Mouse (Mus musculus): ENCODE measurements around the gene Nr1d1. TPM values are rescaled to one million over a fixed set of nuclear protein-coding genes. Genes with fewer than 3 reads are reported as not detected.
A peak's percentile ranks its signal among the peaks of the same experiment; 100 is the strongest.

Nr1d1 gene
- polyA plus RNA-seq, 1 experiment: 7.4 TPM

DNA sequence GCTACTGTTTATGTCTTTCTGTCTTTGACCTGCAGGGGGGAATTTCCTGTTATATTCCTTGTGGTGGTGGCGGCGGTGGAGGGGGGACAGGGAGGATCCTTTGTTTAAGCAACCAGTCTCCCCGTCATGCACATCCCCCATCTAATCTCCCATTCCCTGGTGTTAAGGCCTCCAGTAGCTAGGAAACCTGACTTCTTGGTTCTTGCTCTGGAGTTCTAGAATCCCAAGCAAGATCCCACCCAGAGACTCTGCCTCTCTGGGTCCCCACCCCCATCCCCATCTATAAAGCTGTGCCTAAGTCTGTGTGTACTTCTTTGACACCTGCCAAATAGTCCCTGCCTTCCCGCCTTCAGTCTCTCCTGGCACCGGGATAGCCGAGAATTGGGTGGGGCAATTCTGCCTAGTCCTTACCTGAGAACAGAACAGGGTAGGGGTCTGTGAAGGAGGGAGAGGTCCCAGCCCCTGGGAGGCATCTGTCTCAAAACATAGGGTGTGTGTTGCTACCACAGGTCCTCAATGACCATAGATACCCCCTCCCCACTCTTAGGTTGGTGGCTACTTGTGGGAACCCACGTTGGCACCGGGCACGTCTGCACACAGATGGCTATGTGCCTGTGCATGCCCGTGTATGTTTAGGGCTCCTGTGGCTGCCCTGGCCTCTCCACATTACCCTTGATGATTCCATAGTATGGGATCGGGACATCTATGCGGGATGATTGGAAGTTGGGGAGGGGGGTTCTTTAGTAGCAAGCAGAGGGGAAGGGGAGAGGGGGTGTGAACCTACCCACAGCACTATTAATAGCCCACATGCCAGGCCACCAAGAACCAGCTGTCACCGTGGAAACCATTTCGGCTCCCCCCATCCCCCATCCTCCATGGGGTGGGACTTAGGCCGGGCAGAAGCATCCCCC is 26.4 kb downstream of the Nr1d1 start:
- no peak for TF ChIP-seq POLR2A (IDR thresholded peaks at IDR 0.05; ENCODE audit: insufficient read depth, low read length)
- TF ChIP-seq EP300 (IDR thresholded peaks at IDR 0.05; ENCODE audit: insufficient read depth, low read depth, low read length): no peak
- TF ChIP-seq CTCF (IDR thresholded peaks at IDR 0.05; ENCODE audit: low read depth, low read length): no peak
- Histone ChIP-seq H3K27ac (ENCODE audit: insufficient read depth, low read length) (no peak overlapping the region), H3K9ac (ENCODE audit: low read depth, poor library complexity, severe bottlenecking) (no peak overlapping the region), H3K4me3 (ENCODE audit: low read depth, low read length) (no peak overlapping the region), H3K27me3 (ENCODE audit: control insufficient read depth, insufficient read depth, low read length, poor library complexity, severe bottlenecking) (no peaks in the 10 kb centered on the region), H3K9me3 (replicated peaks; ENCODE audit: control insufficient read depth, insufficient read depth, low read length, poor library complexity, severe bottlenecking) (no peaks in the 10 kb centered on the region), H3K4me1 (ENCODE audit: control insufficient read depth, insufficient read depth, low read length) (peaks cover 25% of the 10 kb centered on the region), H3K36me3 (ENCODE audit: control insufficient read depth, insufficient read depth, low read length, poor library complexity, severe bottlenecking) (no peaks in the 10 kb centered on the region)

DNA sequence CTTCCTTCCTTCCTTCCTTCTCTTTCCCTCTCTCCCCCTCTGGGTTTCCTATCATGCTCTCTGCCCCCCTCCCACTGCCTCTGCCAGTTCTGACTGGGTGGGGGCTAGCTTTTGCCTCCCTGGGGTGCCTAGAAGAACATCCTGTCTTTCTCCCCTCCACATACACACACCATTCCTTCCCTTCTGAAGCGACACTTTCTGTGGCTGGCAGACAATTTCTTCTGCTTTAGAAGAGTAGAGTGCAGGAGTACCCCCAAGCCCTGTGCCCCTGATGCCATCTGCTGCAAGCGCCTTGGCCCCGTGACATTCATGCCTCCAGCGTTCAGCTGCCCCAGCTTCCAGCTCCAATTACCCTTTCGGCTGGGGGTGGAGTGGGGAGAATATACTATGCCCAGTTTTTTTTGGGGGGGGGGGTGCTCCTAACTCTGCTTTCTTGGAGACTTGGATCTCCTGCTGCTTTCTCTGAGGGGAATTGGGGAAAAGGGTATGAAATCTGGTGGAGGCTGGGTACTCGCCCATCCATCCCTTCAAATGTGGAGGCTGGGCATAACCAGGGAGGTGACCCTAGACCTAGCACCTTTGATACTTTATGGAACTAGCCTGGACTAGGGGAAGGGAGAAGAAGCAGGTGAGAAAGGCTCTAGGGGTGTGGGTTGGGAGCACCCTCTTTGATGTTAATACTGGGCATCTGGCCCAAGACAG is 27.2 kb downstream of the Nr1d1 start:
- Histone ChIP-seq H3K4me1 (ENCODE audit: control insufficient read depth, insufficient read depth, low read length) (peaks cover 27% of the 10 kb centered on the region), H3K4me3 (ENCODE audit: low read depth, low read length) (no peak overlapping the region), H3K9me3 (replicated peaks; ENCODE audit: control insufficient read depth, insufficient read depth, low read length, poor library complexity, severe bottlenecking) (no peaks in the 10 kb centered on the region), H3K36me3 (ENCODE audit: control insufficient read depth, insufficient read depth, low read length, poor library complexity, severe bottlenecking) (no peaks in the 10 kb centered on the region), H3K27me3 (ENCODE audit: control insufficient read depth, insufficient read depth, low read length, poor library complexity, severe bottlenecking) (no peaks in the 10 kb centered on the region), H3K9ac (ENCODE audit: low read depth, poor library complexity, severe bottlenecking) (no peak overlapping the region), H3K27ac (ENCODE audit: insufficient read depth, low read length) (no peak overlapping the region)
- TF ChIP-seq POLR2A (IDR thresholded peaks at IDR 0.05; ENCODE audit: insufficient read depth, low read length): no peak
- no peak for TF ChIP-seq EP300 (IDR thresholded peaks at IDR 0.05; ENCODE audit: insufficient read depth, low read depth, low read length)
- TF ChIP-seq CTCF (IDR thresholded peaks at IDR 0.05; ENCODE audit: low read depth, low read length): no peak

DNA sequence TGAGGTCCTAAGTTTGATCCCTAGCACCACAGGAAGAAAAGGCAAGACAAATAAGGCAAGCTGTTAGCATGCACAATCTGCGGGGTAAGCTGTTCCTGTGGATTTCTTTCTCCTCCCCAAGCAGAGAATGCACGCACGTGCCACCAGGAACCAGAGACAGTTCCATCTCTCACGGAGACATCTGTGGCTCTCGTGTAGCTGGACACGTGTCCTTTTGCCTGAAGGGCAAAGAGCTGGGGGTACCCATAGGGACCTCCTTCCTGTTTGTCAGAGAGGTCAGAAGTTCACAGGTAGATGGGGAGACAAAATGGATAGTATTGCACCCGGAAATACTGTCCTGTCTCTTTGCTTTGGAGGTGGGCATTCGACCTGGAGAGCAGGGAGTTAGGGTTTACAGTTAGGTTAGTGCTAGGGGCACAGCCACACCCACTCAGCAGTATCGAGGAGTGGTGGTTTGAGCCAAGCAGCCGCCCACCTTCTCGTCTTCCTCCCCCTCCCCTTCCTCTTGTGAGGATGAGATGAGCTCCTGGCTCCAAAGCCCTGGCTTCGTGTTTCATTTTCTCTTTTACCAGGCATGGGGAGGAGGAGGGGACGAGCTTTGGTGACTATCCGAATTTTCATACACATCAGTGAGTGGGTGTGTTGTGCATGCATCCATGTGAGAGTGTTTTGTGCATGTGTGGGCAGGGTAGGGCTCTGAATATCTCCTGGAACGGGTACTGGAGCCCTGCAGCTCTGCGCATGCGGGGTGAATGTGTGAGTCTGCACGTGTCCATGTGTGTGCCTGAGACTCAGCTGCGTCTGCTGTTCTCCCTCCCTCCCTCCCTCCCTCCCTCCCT is 28.1 kb downstream of the Nr1d1 start:
- Histone ChIP-seq H3K27ac (ENCODE audit: insufficient read depth, low read length) (no peak overlapping the region), H3K9ac (ENCODE audit: low read depth, poor library complexity, severe bottlenecking) (no peak overlapping the region), H3K4me3 (ENCODE audit: low read depth, low read length) (no peak overlapping the region), H3K9me3 (replicated peaks; ENCODE audit: control insufficient read depth, insufficient read depth, low read length, poor library complexity, severe bottlenecking) (no peaks in the 10 kb centered on the region), H3K27me3 (ENCODE audit: control insufficient read depth, insufficient read depth, low read length, poor library complexity, severe bottlenecking) (no peaks in the 10 kb centered on the region), H3K36me3 (ENCODE audit: control insufficient read depth, insufficient read depth, low read length, poor library complexity, severe bottlenecking) (no peaks in the 10 kb centered on the region), H3K4me1 (ENCODE audit: control insufficient read depth, insufficient read depth, low read length) (peaks cover 31% of the 10 kb centered on the region)
- no peak for TF ChIP-seq EP300 (IDR thresholded peaks at IDR 0.05; ENCODE audit: insufficient read depth, low read depth, low read length)
- TF ChIP-seq CTCF (IDR thresholded peaks at IDR 0.05; ENCODE audit: low read depth, low read length): no peak
- TF ChIP-seq POLR2A (IDR thresholded peaks at IDR 0.05; ENCODE audit: insufficient read depth, low read length): no peak

DNA sequence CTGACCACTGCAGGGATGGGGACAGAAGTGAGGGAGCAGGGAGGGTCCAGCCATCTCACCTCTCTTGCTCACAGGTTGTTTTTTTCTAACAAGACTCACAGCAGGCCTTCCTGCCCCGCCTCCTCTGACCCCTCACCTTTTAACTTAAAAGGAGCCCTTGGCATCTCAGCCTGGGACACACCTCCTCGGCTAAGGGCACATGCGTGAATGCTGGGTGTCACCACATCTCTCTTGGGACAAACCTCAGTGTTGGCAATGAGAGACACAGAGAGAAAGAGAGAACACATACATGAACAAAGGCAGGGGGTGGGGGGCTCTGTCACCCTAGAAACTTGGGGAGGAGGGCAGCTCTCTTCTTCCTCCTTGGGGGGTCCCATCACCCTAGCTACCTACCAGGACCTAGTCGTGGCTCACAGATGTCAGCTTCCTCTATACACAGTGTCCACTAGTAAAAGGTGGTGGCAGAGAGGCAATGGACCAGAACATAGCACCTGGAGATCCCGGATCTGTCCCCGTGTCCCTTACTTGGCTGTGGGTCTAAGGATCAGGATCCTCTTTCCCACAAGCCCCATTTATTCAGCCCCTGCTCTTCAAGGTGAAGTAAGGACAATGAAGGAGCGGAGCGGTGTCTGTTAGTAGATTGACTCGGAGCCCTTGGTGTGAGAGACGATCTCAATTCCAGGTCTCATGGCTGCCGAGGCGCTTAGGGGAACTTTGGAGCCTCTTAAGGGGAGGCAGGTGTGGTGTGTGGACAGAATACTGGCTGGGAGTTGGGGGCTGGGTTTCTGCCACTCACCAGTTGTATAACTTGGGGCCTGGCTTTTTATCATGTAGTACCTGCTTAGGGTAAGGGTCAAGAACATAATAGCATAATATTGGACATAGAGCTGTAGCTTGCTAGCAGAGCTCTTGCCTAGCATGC is 28.9 kb downstream of the Nr1d1 start:
- Histone ChIP-seq H3K9me3 (replicated peaks; ENCODE audit: control insufficient read depth, insufficient read depth, low read length, poor library complexity, severe bottlenecking) (no peaks in the 10 kb centered on the region), H3K9ac (ENCODE audit: low read depth, poor library complexity, severe bottlenecking) (no peak overlapping the region), H3K4me3 (ENCODE audit: low read depth, low read length) (no peak overlapping the region), H3K4me1 (ENCODE audit: control insufficient read depth, insufficient read depth, low read length) (peaks cover 31% of the 10 kb centered on the region), H3K27ac (ENCODE audit: insufficient read depth, low read length) (no peak overlapping the region), H3K36me3 (ENCODE audit: control insufficient read depth, insufficient read depth, low read length, poor library complexity, severe bottlenecking) (no peaks in the 10 kb centered on the region), H3K27me3 (ENCODE audit: control insufficient read depth, insufficient read depth, low read length, poor library complexity, severe bottlenecking) (no peaks in the 10 kb centered on the region)
- TF ChIP-seq CTCF (IDR thresholded peaks at IDR 0.05; ENCODE audit: low read depth, low read length): no peak
- peak; percentile 59; the same call in 1 of the 2 replicates for TF ChIP-seq EP300 (IDR thresholded peaks at IDR 0.05; ENCODE audit: insufficient read depth, low read depth, low read length)
- no peak for TF ChIP-seq POLR2A (IDR thresholded peaks at IDR 0.05; ENCODE audit: insufficient read depth, low read length)

GRCm38 (mm10) chr11:98744456-98745019 is 30.6 kb downstream of the Nr1d1 start:
- Histone ChIP-seq H3K9ac (ENCODE audit: low read depth, poor library complexity, severe bottlenecking) (peak overlapping the region; percentile 34; the same call in 1 of the 2 replicates), H3K27me3 (ENCODE audit: control insufficient read depth, insufficient read depth, low read length, poor library complexity, severe bottlenecking) (no peaks in the 10 kb centered on the region), H3K4me3 (ENCODE audit: low read depth, low read length) (no peak overlapping the region), H3K4me1 (ENCODE audit: control insufficient read depth, insufficient read depth, low read length) (peaks cover 34% of the 10 kb centered on the region), H3K9me3 (replicated peaks; ENCODE audit: control insufficient read depth, insufficient read depth, low read length, poor library complexity, severe bottlenecking) (no peaks in the 10 kb centered on the region), H3K36me3 (ENCODE audit: control insufficient read depth, insufficient read depth, low read length, poor library complexity, severe bottlenecking) (no peaks in the 10 kb centered on the region), H3K27ac (ENCODE audit: insufficient read depth, low read length) (peak overlapping the region; percentile 53)
- TF ChIP-seq EP300 (IDR thresholded peaks at IDR 0.05; ENCODE audit: insufficient read depth, low read depth, low read length): no peak
- TF ChIP-seq CTCF (IDR thresholded peaks at IDR 0.05; ENCODE audit: low read depth, low read length): no peak
- no peak for TF ChIP-seq POLR2A (IDR thresholded peaks at IDR 0.05; ENCODE audit: insufficient read depth, low read length)
